Mouse (Mus musculus): ENCODE measurements at regions not wholly inside any gene's neighbourhood (a gene's known extent, or its start where the extent isn't known, plus 50 kb on each side); places are given as distances from the start of the nearest gene placed in this dataset.
A peak's percentile ranks its signal among the peaks of the same experiment; 100 is the strongest.

DNA sequence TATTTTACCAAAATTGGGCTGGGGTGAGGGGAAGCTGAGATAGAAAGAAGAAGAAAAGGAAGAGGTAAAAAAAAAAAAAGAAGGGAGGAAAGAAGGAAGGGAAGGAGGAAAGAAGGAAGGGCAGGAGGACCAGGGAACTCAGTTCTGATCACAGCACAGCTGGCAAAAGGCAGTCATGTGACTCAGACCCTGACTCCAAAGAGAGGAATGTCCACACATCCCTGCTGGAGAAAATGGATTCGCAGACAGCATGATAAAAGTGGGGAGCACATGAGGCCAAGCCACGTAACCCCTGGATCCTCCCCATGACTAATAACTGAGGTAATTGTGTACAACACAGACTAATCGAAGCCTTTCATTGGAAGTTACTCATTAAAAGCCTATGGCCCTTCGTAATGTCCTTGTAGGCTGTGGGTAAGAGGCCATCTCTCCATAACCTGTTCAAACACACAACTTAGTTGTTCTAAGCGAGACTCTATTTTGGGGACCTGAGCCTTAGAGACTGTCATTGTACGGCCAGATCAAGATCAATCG, 162.2 kb downstream of the Zfp36l1 start:
- Histone ChIP-seq H3K4me1 (ENCODE audit: control insufficient read depth, insufficient read depth, low read length) (no peaks in the 10 kb centered on the region), H3K4me3 (ENCODE audit: insufficient read depth, low read length) (no peak overlapping the region), H3K27ac (ENCODE audit: insufficient read depth, low read length) (no peak overlapping the region)
- TF ChIP-seq POLR2A (IDR thresholded peaks at IDR 0.05; ENCODE audit: extremely low read depth, insufficient read depth, low read length) (no peak), CTCF (IDR thresholded peaks at IDR 0.05; ENCODE audit: extremely low read depth, insufficient read depth, low read length) (no peak)

DNA sequence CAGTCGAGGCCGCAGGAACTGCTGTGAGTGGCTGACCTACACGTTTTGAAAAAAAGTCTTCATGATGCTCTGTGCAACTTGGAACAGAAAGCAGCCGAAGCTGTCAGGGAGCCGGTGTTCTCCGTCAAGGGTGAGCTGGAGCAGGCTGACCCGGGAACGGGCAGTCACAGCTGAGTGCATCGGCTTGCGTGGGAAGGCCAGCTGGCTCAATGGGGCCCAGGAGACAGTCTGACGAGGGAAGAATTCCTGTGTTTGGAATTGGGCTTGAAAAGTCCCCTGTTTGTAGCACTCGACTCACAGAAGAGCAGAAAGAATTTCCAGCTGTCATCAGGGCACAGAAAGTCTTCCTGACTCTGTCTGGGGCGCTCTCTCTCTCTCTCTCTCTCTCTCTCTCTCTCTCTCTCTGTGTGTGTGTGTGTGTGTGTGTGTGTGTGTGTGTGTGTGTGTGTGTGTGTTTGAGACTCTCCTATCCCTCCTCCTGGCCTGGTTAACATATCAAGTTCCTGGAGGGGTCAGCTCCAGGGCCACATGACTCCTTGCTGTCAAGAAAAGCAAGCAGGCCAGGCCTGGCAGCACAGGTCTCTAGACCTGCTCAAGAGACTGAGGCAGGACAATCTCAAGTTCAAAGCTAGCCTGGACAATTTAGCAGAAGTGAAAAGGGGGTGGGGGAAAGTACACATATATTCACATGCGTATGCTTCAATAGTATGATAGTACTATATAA, 163.6 kb downstream of the Zfp36l1 start:
- TF ChIP-seq POLR2A (IDR thresholded peaks at IDR 0.05; ENCODE audit: extremely low read depth, insufficient read depth, low read length) (no peak), CTCF (IDR thresholded peaks at IDR 0.05; ENCODE audit: extremely low read depth, insufficient read depth, low read length) (no peak)
- Histone ChIP-seq H3K4me1 (ENCODE audit: control insufficient read depth, insufficient read depth, low read length) (no peaks in the 10 kb centered on the region), H3K4me3 (ENCODE audit: insufficient read depth, low read length) (no peak overlapping the region), H3K27ac (ENCODE audit: insufficient read depth, low read length) (peak overlapping the region; percentile 10; the same call in 1 of the 2 replicates)

DNA sequence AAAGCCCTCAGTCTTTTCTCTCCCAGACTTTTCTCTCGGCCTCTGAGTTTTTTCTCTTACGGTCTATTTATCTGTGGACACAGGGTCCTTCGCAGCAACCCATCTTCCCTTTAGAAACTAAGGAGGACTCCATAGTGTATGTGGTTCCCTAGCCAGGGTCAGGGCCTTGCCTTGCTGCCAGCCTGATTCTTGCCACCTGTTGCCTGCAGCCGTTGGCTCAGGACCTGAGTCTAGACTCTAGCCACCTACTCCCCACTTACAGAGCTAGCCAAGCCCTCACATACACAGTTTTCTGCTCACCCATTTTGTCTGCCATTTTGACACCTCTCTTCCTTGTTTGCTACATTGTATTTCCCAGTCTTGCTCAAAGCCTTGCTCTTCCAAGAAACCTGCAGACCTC, 165.2 kb downstream of the Zfp36l1 start:
- no peak overlapping the region for H3K4me3 ChIP-seq (ENCODE audit: insufficient read depth, low read length)
- H3K27ac ChIP-seq (ENCODE audit: insufficient read depth, low read length) = no peak overlapping the region
- no peaks in the 10 kb centered on the region for H3K4me1 ChIP-seq (ENCODE audit: control insufficient read depth, insufficient read depth, low read length)
- TF ChIP-seq CTCF (IDR thresholded peaks at IDR 0.05; ENCODE audit: extremely low read depth, insufficient read depth, low read length) (no peak), POLR2A (IDR thresholded peaks at IDR 0.05; ENCODE audit: extremely low read depth, insufficient read depth, low read length) (no peak)

DNA sequence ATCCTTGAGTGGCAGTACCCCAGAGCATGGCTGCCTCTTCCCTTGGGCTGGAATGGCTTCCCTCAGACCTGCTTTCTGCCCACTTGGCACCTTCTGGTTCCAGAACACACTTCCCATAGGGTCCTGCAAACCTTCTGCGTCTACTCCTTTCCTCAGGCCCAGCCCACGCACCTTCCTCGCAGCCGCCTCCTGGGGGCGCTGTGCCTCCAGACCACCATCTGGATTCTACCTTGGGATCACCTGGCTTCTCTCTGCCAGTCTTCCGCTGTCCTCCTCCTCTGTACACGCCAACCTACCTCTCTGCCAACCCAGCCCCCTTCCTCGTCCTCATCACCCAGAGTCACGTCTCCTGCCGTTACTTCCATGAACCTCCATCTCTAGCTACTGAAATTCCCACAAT, 166.0 kb downstream of the Zfp36l1 start:
- Histone ChIP-seq H3K4me1 (ENCODE audit: control insufficient read depth, insufficient read depth, low read length) (no peaks in the 10 kb centered on the region), H3K4me3 (ENCODE audit: insufficient read depth, low read length) (no peak overlapping the region), H3K27ac (ENCODE audit: insufficient read depth, low read length) (no peak overlapping the region)
- TF ChIP-seq POLR2A (IDR thresholded peaks at IDR 0.05; ENCODE audit: extremely low read depth, insufficient read depth, low read length) = no peak

DNA sequence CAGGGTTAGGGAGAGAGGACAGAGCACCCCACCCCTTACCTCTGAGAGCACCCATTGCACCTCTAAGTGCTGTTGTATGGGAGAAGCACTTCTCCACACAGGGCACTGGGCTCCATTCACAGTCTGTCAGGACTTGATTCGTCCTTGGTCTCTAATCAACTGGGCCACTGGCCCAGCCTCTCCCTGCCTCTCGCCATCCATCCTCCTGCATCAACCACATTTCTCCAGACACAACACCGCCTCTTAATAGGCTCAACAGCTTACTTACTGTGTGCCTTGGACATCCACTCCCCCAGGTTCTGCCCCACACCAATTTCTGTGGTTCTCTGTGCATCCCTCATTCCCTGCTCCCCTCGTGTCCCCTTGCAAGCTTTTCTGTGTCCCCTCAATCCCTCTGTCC, 166.9 kb downstream of the Zfp36l1 start:
- no peak for TF ChIP-seq CTCF (IDR thresholded peaks at IDR 0.05; ENCODE audit: extremely low read depth, insufficient read depth, low read length)
- no peak for TF ChIP-seq POLR2A (IDR thresholded peaks at IDR 0.05; ENCODE audit: extremely low read depth, insufficient read depth, low read length)
- Histone ChIP-seq H3K27ac (ENCODE audit: insufficient read depth, low read length) (no peak overlapping the region), H3K4me3 (ENCODE audit: insufficient read depth, low read length) (no peak overlapping the region), H3K4me1 (ENCODE audit: control insufficient read depth, insufficient read depth, low read length) (no peaks in the 10 kb centered on the region)

DNA sequence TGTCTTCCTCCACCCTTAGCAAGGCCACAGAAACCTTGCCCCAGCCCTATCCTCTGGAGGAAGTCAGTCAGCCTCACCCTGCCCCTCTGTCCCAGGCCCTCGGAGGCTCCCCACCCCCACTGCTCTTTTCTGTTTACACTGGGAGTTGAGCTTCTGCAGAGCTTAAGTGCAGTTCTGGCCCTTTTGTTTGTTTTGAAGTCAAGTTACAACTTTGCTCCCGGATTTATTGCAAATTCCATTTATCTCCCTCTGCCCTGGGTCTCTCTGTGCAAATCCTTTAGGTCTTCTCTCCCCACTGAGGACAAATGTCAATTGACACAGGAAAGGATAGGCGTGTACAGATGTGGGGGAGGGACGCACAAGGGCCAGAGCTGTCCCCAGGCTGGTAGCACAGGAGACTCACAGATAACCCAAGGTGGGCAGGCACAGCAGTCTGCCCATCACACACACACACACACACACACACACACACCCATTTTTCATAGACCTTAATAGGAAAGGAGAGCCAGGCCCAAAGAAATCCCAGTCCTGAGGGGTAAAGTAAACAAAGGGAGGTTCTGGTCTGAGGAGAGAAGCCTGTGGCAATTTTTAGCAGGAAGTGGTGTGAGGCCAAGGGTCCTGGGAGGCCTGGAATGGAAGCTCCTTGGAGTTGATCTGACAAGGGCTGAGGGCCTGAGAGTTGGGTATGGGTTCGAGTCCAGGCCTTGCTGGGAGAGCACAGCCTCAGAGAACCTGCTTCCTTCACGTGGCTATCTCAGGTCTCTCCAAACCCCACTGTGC, 167.9 kb downstream of the Zfp36l1 start:
- Histone ChIP-seq H3K4me3 (ENCODE audit: insufficient read depth, low read length) (no peak overlapping the region), H3K27ac (ENCODE audit: insufficient read depth, low read length) (no peak overlapping the region; the same call in 1 of the 2 replicates), H3K4me1 (ENCODE audit: control insufficient read depth, insufficient read depth, low read length) (no peaks in the 10 kb centered on the region)
- TF ChIP-seq CTCF (IDR thresholded peaks at IDR 0.05; ENCODE audit: extremely low read depth, insufficient read depth, low read length) = no peak
- TF ChIP-seq POLR2A (IDR thresholded peaks at IDR 0.05; ENCODE audit: extremely low read depth, insufficient read depth, low read length) = no peak

DNA sequence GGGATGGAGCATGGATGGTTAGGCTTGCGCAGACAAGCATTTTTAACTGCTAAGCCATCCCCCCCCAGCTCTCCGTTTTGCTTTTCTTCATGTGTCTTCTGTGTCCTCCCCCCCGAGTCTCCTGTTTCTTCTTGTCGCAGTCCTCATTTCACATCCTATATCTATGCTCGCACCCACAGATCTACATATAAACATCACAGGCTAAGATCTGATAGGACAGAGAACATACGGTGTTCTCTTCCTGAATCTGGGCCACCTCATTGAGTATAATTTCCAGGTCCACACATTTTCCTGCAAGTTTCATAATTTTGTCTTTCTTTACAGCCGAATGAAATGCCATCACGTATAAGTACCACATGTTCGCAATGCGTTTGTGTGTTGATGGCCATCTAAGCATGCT, 168.7 kb downstream of the Zfp36l1 start:
- no peak for TF ChIP-seq POLR2A (IDR thresholded peaks at IDR 0.05; ENCODE audit: extremely low read depth, insufficient read depth, low read length)
- no peaks in the 10 kb centered on the region for H3K4me1 ChIP-seq (ENCODE audit: control insufficient read depth, insufficient read depth, low read length)
- 0 out of 2 replicates have a peak overlapping the region, but pooled peaks have one; percentile 28 for H3K27ac ChIP-seq (ENCODE audit: insufficient read depth, low read length)
- H3K4me3 ChIP-seq (ENCODE audit: insufficient read depth, low read length) = no peak overlapping the region

DNA sequence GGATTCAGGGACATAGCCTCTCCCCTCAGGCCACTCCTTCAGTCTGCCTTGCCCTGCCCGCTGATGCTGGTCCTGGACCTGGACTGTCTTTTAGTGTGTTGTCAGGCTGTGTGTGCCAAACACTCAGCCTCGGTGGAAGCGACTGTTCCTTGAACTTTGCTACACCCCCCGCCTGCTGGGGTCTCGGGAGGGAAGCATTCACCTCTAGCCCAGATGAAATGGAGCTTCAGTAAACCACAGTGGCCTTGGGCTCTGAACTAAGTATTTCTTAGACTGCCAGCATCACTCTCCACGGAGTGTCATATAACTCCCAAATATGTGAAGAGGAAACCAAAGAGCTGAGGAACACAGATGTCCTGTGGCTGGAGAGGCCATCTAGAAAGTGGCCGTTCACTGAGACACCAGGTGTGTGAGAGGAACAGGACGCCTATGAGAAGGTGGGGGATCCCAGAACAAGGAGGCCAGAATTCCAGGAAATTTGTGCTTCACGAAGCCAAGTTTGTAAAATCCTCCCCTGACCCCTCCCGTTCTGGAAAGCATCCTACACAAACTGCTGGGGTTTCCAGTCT, 170.2 kb downstream of the Zfp36l1 start:
- no peak for TF ChIP-seq CTCF (IDR thresholded peaks at IDR 0.05; ENCODE audit: extremely low read depth, insufficient read depth, low read length)
- TF ChIP-seq POLR2A (IDR thresholded peaks at IDR 0.05; ENCODE audit: extremely low read depth, insufficient read depth, low read length) = no peak
- no peak overlapping the region for H3K27ac ChIP-seq (ENCODE audit: insufficient read depth, low read length)
- H3K4me3 ChIP-seq (ENCODE audit: insufficient read depth, low read length) = no peak overlapping the region
- no peaks in the 10 kb centered on the region for H3K4me1 ChIP-seq (ENCODE audit: control insufficient read depth, insufficient read depth, low read length)

DNA sequence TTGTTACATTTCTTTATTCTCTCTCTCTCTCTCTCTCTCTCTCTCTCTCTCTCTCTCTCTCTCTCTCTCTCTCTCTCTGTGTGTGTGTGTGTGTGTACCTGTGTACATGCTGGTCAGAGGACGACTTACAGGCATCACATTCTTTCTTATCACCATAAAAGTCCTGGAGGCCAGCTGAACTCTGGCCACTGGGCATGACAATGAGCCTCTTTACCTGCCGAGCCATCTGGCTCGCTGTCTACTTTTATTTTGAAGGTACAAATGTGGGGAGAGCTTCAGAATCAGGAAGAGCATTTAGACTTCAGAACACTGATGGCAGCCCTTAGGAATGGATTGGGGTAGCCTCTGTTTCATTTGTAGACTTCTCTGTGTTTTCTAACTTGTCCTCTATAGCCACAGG, 171.0 kb downstream of the Zfp36l1 start:
- Histone ChIP-seq H3K27ac (ENCODE audit: insufficient read depth, low read length) (no peak overlapping the region), H3K4me1 (ENCODE audit: control insufficient read depth, insufficient read depth, low read length) (no peaks in the 10 kb centered on the region), H3K4me3 (ENCODE audit: insufficient read depth, low read length) (no peak overlapping the region)
- TF ChIP-seq CTCF (IDR thresholded peaks at IDR 0.05; ENCODE audit: extremely low read depth, insufficient read depth, low read length) (no peak), POLR2A (IDR thresholded peaks at IDR 0.05; ENCODE audit: extremely low read depth, insufficient read depth, low read length) (no peak)
